Mouse (Mus musculus) central nervous system, embryonic 11.5 days (tissue): ENCODE data around the gene Olfr378. TPM values are rescaled to one million over a fixed set of nuclear protein-coding genes. Genes with fewer than 3 reads are reported as not detected.

Source experiments
- polyA plus RNA-seq: library from polyadenylated mRNA; depleted of rRNA; stranded (reverse); fragments of >200 nt; gene quantifications from 2 replicates; pipeline ENCODE4 v1.2.3, GENCODE M21; 2012; rRNA removed

Gene Olfr378
- polyA plus RNA-seq = not detected in 2 replicates

DNA sequence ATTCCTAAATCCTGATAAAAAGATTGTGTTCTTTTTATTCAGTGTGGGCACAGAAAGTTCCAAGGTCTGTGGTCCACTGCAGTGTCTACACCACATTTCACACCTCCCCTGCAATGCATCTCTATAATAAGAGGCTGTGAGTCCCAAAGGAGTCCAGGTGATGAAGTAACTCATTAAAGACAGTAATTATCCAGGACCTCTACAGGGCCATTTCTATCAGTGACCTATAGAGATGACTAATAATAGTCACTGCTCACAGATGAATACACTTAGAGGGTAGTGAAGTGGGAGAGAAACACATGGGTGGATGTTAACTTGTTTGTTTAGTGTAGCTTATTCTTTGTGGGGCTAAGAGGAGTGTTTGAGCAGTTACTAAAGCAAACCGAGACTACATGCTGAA lies at the start of gene Olfr378:
Gene Olfr378 (minus strand): TSS at position 101 of the 400 bp plus-strand sequence.

DNA sequence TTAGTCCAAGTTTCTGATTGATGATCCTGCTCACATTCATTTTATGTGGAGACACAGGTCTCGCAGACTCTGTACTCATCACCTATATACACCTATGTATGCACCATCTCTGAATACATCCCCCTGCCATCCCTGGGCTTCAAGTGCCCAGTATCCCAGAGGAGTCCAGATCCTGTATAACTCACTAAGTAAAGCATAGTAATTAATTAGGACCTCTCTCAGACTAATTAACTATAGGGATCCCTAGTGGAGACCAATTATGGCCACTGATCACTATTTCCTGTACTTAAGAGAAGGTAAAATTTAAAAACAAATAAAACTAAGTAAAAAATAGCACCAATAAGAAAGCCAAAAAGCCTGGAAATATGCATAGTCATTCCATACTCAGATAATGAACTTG lies 29.1 kb upstream of the Olfr378 start, which contains the start of gene Olfr380:
Gene Olfr380 (minus strand): TSS at position 101 of the 400 bp plus-strand sequence.

DNA sequence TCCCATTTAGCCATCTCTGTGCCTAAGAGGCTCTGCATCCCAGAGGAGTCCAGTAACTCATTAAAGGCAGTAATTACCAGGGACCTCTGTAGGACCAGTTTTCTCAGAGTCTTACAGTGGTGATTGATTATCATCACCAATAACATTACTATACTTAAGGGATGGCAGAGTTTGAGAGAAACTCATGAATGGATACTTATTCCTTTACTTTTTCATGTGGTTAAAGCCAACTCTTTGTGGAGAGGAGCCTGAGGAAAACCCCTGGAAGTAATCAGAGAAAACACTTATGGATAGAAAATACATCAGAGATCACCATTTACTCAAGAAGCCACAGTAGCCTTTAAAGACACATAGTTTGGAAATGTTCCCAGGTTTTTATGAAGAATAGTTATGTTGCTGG lies 28.8 kb downstream of the Olfr378 start, which contains the start of gene Olfr1:
Gene Olfr1 (minus strand): TSS at position 101 of the 400 bp plus-strand sequence.

Other genes starting within 250 kb of the Olfr378 start
- 12.3 and 21.2 TPM in 2 replicates for gene Ctns, start 229.4 kb downstream of the Olfr378 start, polyA plus RNA-seq
- gene Shpk, start 229.0 kb downstream of the Olfr378 start, polyA plus RNA-seq = 0.91 and 1.5 TPM in 2 replicates
- gene Trpv1, start 194.2 kb downstream of the Olfr378 start, polyA plus RNA-seq = 0.04 and 0.05 TPM in 2 replicates
- 0.01 and 0.06 TPM in 2 replicates for gene Trpv3, start 161.1 kb downstream of the Olfr378 start, polyA plus RNA-seq
- gene Aspa, start 98.9 kb downstream of the Olfr378 start, polyA plus RNA-seq = 0.25 and 0.46 TPM in 2 replicates
- gene Gm49340, start 98.7 kb downstream of the Olfr378 start, polyA plus RNA-seq = not detected in 2 replicates
- gene Spata22, start 98.7 kb downstream of the Olfr378 start, polyA plus RNA-seq = 0.13 TPM in 1 of 2 replicates, not detected in the other
- gene Olfr20, start 77.7 kb downstream of the Olfr378 start, polyA plus RNA-seq = not detected in 2 replicates
- not detected in 2 replicates for gene Olfr376, start 57.2 kb downstream of the Olfr378 start, polyA plus RNA-seq
- not detected in 2 replicates for gene Olfr1, start 28.9 kb downstream of the Olfr378 start, polyA plus RNA-seq
- gene Olfr380, start 29.0 kb upstream of the Olfr378 start, polyA plus RNA-seq = not detected in 2 replicates
- not detected in 2 replicates for gene Olfr381, start 63.1 kb upstream of the Olfr378 start, polyA plus RNA-seq
- gene Olfr382, start 88.7 kb upstream of the Olfr378 start, polyA plus RNA-seq = not detected in 2 replicates
- gene Olfr385, start 164.5 kb upstream of the Olfr378 start, polyA plus RNA-seq = not detected in 2 replicates
- gene Olfr384, start 170.1 kb upstream of the Olfr378 start, polyA plus RNA-seq = not detected in 2 replicates